Mouse (Mus musculus) testis, adult 2 months (tissue): ENCODE data around the gene Tmc6.

ENCODE experiments used
- CTCF ChIP-seq: fragments of 200-500 bp; IDR thresholded peaks from 2 replicates; pipeline ENCODE4 v1.5.1; 2012; ENCODE audit warnings: low read depth, mild to moderate bottlenecking, inconsistent platforms, low read length, moderate library complexity; ENCODE audit not compliant: control insufficient read depth, insufficient read depth, insufficient replicate concordance
- POLR2A ChIP-seq: fragments of 200-500 bp; IDR thresholded peaks from 2 replicates; pipeline ENCODE4 v1.6.1; 2012; ENCODE audit warnings: low read depth, mild to moderate bottlenecking, inconsistent platforms, low read length, moderate library complexity; ENCODE audit not compliant: control insufficient read depth

GRCm38 (mm10) chr11:117782705-117783034 lies 672 bp upstream of the Tmc6 start:
- TF ChIP-seq POLR2A, result no peak
- no peak for TF ChIP-seq CTCF
